Mouse (Mus musculus) ES-Bruce4 (cell line): ENCODE results near the gene Pole2. TPM values are rescaled to one million over a fixed set of nuclear protein-coding genes. Genes with fewer than 3 reads are reported as not detected.
A peak's percentile ranks its signal among the peaks of the same experiment; 100 is the strongest.

Experiments
- H3K27ac ChIP-seq: 2 replicates; pipeline ENCODE4 v1.5.1; 2012; ENCODE audit warnings: low read length, inconsistent platforms; ENCODE audit not compliant: insufficient read depth
- H3K27me3 ChIP-seq: 2 replicates; pipeline ENCODE4 v1.6.1; 2012; ENCODE audit warnings: mild to moderate bottlenecking, low read length, inconsistent platforms; ENCODE audit not compliant: control insufficient read depth, poor library complexity, insufficient read depth, severe bottlenecking
- H3K36me3 ChIP-seq: 2 replicates; pipeline ENCODE4 v1.6.1; 2012; ENCODE audit warnings: inconsistent platforms, mild to moderate bottlenecking, low read length, moderate library complexity; ENCODE audit not compliant: control insufficient read depth, poor library complexity, insufficient read depth, severe bottlenecking
- H3K4me1 ChIP-seq: one replicate; pipeline ENCODE4 v1.8.1; 2011; ENCODE audit warnings: low read length; ENCODE audit not compliant: control insufficient read depth, insufficient read depth
- H3K4me3 ChIP-seq: 2 replicates; pipeline ENCODE4 v1.5.1; 2011; ENCODE audit warnings: low read depth, mild to moderate bottlenecking, low read length
- H3K9ac ChIP-seq: 2 replicates; pipeline ENCODE4 v1.6.1; 2012; ENCODE audit warnings: low read depth, mild to moderate bottlenecking, inconsistent platforms; ENCODE audit not compliant: poor library complexity, severe bottlenecking
- H3K9me3 ChIP-seq: replicated peaks from 2 replicates; pipeline ENCODE4 v1.6.1; 2012; ENCODE audit warnings: mild to moderate bottlenecking, low read length, inconsistent platforms; ENCODE audit not compliant: control insufficient read depth, poor library complexity, insufficient read depth, severe bottlenecking
- CTCF ChIP-seq: IDR thresholded peaks from one replicate; pipeline ENCODE4 v1.8.1; 2011; ENCODE audit warnings: low read depth, low read length
- EP300 ChIP-seq: IDR thresholded peaks from 2 replicates; pipeline ENCODE4 v1.6.1; 2011; ENCODE audit warnings: low read depth, low read length; ENCODE audit not compliant: insufficient read depth
- POLR2A ChIP-seq: IDR thresholded peaks from one replicate; pipeline ENCODE4 v1.8.1; 2011; ENCODE audit warnings: low read length; ENCODE audit not compliant: insufficient read depth
- polyA plus RNA-seq: library from polyadenylated mRNA; stranded (reverse); fragments of >200 nt; gene quantifications from 2 replicates; pipeline ENCODE4 v1.2.4, GENCODE M21; 2011; ENCODE audit warnings: low read depth; ENCODE audit not compliant: missing spikeins, insufficient read depth, insufficient read length

Pole2 gene
- polyA plus RNA-seq, 1 experiment = 26.6 TPM

- H3K9ac ChIP-seq = peak overlapping the region; percentile 97
- peaks cover 26% of the 10 kb centered on the region for H3K36me3 ChIP-seq
- TF ChIP-seq EP300 = no peak
- no peak for TF ChIP-seq POLR2A
- no peak for TF ChIP-seq CTCF
- H3K27me3 ChIP-seq = no peaks in the 10 kb centered on the region
- no peaks in the 10 kb centered on the region for H3K9me3 ChIP-seq
- no peak overlapping the region for H3K4me3 ChIP-seq
- no peaks in the 10 kb centered on the region for H3K4me1 ChIP-seq
- H3K27ac ChIP-seq = peak overlapping the region; percentile 29; the same call in 1 of the 2 replicates
Measured at GRCm38 (mm10) chr12:69157107-69157506, 70.9 kb downstream of the Pole2 start.

GRCm38 (mm10) chr12:69156436-69156835 lies 71.6 kb downstream of the Pole2 start:
- Histone ChIP-seq H3K9me3 (no peaks in the 10 kb centered on the region), H3K27me3 (no peaks in the 10 kb centered on the region), H3K27ac (no peak overlapping the region), H3K9ac (no peak overlapping the region), H3K4me3 (no peak overlapping the region), H3K4me1 (no peaks in the 10 kb centered on the region), H3K36me3 (peaks cover 26% of the 10 kb centered on the region)
- TF ChIP-seq POLR2A (no peak), CTCF (no peak), EP300 (no peak)

- Histone ChIP-seq H3K36me3 (peaks cover 26% of the 10 kb centered on the region), H3K9me3 (no peaks in the 10 kb centered on the region), H3K4me1 (no peaks in the 10 kb centered on the region), H3K9ac (no peak overlapping the region), H3K27me3 (no peaks in the 10 kb centered on the region), H3K27ac (no peak overlapping the region), H3K4me3 (no peak overlapping the region)
- no peak for TF ChIP-seq POLR2A
- TF ChIP-seq CTCF = no peak
- no peak for TF ChIP-seq EP300
Measured at GRCm38 (mm10) chr12:69155923-69156322, 72.1 kb downstream of the Pole2 start.

Other genes starting within 250 kb of the Pole2 start
- 1,335 and 1,350 TPM in 2 replicates for gene Rps29, start 69.0 kb downstream of the Pole2 start, polyA plus RNA-seq
- gene Lrr1, start 59.4 kb downstream of the Pole2 start, polyA plus RNA-seq = 7.5 and 10.3 TPM in 2 replicates
- gene Rpl36al, start 44.1 kb downstream of the Pole2 start, polyA plus RNA-seq = 699 and 714 TPM in 2 replicates
- 23.9 and 24.8 TPM in 2 replicates for gene Mgat2, start 44.0 kb downstream of the Pole2 start, polyA plus RNA-seq
- 15.1 and 15.4 TPM in 2 replicates for gene Gm49383, start 31.1 kb downstream of the Pole2 start, polyA plus RNA-seq
- 3.7 and 4.6 TPM in 2 replicates for gene Dnaaf2, start 29.8 kb downstream of the Pole2 start, polyA plus RNA-seq
- gene Gm49384, start 23.9 kb downstream of the Pole2 start, polyA plus RNA-seq = 27.7 and 32.7 TPM in 2 replicates
- 2.0 and 3.3 TPM in 2 replicates for gene Klhdc1, start 13.0 kb upstream of the Pole2 start, polyA plus RNA-seq
- gene Klhdc2, start 68.5 kb upstream of the Pole2 start, polyA plus RNA-seq = 65.1 and 68.2 TPM in 2 replicates
- gene Nemf, start 129.0 kb upstream of the Pole2 start, polyA plus RNA-seq = 75.0 and 79.1 TPM in 2 replicates
- gene Arf6, start 144.0 kb upstream of the Pole2 start, polyA plus RNA-seq = 78.0 and 86.6 TPM in 2 replicates
- gene Gm9887, start 144.3 kb upstream of the Pole2 start, polyA plus RNA-seq = not detected in 2 replicates